Mouse (Mus musculus): ENCODE results near the gene Lsamp.

GRCm38 (mm10) chr16:40708558-40708957 lies 724.4 kb downstream of the Lsamp start:
- TF ChIP-seq MYOG (IDR thresholded peaks at IDR 0.05; ENCODE audit: control insufficient read depth in 1 of 3, insufficient read depth in 1 of 3, insufficient read length in 2 of 3, low read depth in 2 of 3) = no peak
- no peak for TF ChIP-seq POLR2A (IDR thresholded peaks at IDR 0.05; ENCODE audit: insufficient read length, low read depth)
- TF ChIP-seq POLR2AphosphoS2 (IDR thresholded peaks at IDR 0.05; ENCODE audit: insufficient read length, low read depth) = no peak
- TF ChIP-seq E2F4 (IDR thresholded peaks at IDR 0.05; ENCODE audit: insufficient read depth) = no peak
- TF ChIP-seq SRF (IDR thresholded peaks at IDR 0.05; ENCODE audit: control insufficient read depth, insufficient read length, low read depth) = no peak
- TF ChIP-seq MYOD1 (IDR thresholded peaks at IDR 0.05; ENCODE audit: control insufficient read depth in 1 of 3, insufficient read length in 2 of 3, low read depth in 2 of 3) = no peak
- no peak for TF ChIP-seq REST (IDR thresholded peaks at IDR 0.05; ENCODE audit: insufficient read depth, insufficient read length)
- TF ChIP-seq TCF12 (IDR thresholded peaks at IDR 0.05; ENCODE audit: insufficient read depth, poor library complexity, severe bottlenecking) = no peak
- TF ChIP-seq TCF3 (IDR thresholded peaks at IDR 0.05; ENCODE audit: insufficient read length, low read depth) = no peak
- TF ChIP-seq USF1 (IDR thresholded peaks at IDR 0.05; ENCODE audit: low read depth) = no peak
